Mouse (Mus musculus): ENCODE measurements around the gene Prnp. TPM values are rescaled to one million over a fixed set of nuclear protein-coding genes. Genes with fewer than 3 reads are reported as not detected.

Prnp gene
- polyA plus RNA-seq, 1 experiment from 2014 or later: 20.2 TPM

DNA sequence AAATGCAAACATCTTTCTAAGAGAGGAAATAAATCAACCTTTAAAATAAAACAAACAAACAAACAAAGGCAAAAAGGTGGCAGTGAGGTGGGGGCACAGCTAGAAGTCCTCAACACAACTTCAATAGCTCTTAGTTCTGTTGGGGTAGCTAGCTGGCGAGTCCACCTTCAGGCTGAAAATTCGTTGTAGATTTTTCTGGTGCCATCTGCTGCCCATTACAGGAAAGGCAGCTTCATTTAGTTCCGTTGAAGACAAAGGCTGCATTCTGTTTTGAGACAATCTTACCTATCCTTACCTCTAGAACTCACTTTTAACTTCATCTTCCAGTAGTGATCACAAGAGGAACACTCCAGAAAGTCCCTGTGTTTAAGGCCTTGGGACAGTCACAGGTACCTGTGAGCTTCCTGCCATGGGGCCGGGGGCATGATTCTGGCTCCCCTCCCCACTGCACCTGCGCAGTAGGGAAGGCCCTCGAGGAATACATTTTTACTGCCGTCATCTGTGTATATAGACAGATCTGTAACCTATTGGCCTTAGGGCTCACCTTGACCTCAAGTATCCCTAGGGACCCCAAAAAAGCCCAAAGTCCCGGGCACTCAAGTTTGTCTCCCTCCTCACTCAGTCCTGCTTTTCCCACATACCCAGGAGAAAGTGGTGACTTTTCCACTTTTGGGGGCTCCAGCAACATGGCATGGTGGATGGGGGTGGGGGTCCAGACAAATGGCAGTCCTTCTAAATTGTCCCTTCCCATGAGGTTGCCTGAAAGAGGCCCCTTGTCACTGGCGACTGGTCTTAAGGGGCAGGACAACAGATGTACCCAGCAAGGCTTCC lies 40.3 kb downstream of the Prnp start:
- ATAC-seq (no peak), DNase-seq (no peak)
- peaks cover 19% of the 10 kb centered on the region for H3K27me3 ChIP-seq (ENCODE audit: insufficient read depth, low read length)
- no peaks in the 10 kb centered on the region for H3K36me3 ChIP-seq (replicated peaks; ENCODE audit: insufficient read depth, low read length)
- WGBS (ENCODE audit: insufficient replicate concordance): 45% methylated on average over 9 of the region's 9 CpGs
- TF ChIP-seq CTCF (IDR thresholded peaks at IDR 0.05; ENCODE audit: low read depth) (peak; percentile 73), EP300 (IDR thresholded peaks at IDR 0.05; ENCODE audit: low read depth) (no peak)
- no peak overlapping the region for H3K27ac ChIP-seq (ENCODE audit: low read depth)
- no peak overlapping the region for H3K9ac ChIP-seq (replicated peaks)
- H3K4me2 ChIP-seq (ENCODE audit: low read depth, low read length): no peak overlapping the region
- peaks cover 3% of the 10 kb centered on the region; the same call in 1 of the 2 replicates for H3K4me1 ChIP-seq (ENCODE audit: insufficient read depth)
- H3K4me3 ChIP-seq (ENCODE audit: low read depth, low read length): no peak overlapping the region
- H3K9me3 ChIP-seq (ENCODE audit: low read length): no peaks in the 10 kb centered on the region

GRCm38 (mm10) chr2:131950598-131951095 lies 40.9 kb downstream of the Prnp start, which contains the start of gene Prnd:
Gene Prnd (plus strand): TSS chr2:131950861.
- Histone ChIP-seq H3K36me3 (replicated peaks; ENCODE audit: insufficient read depth, low read length) (no peaks in the 10 kb centered on the region), H3K27me3 (ENCODE audit: insufficient read depth, low read length) (peaks cover 19% of the 10 kb centered on the region), H3K4me3 (ENCODE audit: low read depth, low read length) (no peak within 1 kb of the TSS), H3K27ac (ENCODE audit: low read depth) (no peak within 1 kb of the TSS), H3K4me1 (ENCODE audit: insufficient read depth) (peaks cover 8% of the 10 kb centered on the region; the same call in 1 of the 2 replicates), H3K9me3 (ENCODE audit: low read length) (no peaks in the 10 kb centered on the region), H3K9ac (replicated peaks) (no peak within 1 kb of the TSS), H3K4me2 (ENCODE audit: low read depth, low read length) (no peak within 1 kb of the TSS)
- TF ChIP-seq EP300 (IDR thresholded peaks at IDR 0.05; ENCODE audit: low read depth) (no peak), CTCF (IDR thresholded peaks at IDR 0.05; ENCODE audit: low read depth) (no peak)
- no peak for ATAC-seq
- WGBS (ENCODE audit: insufficient replicate concordance): 7% methylated on average over 11 of the region's 11 CpGs
- no peak for DNase-seq

- peaks cover 19% of the 10 kb centered on the region for H3K27me3 ChIP-seq (ENCODE audit: insufficient read depth, low read length)
- ATAC-seq (no peak), DNase-seq (no peak)
- 55% methylated on average over 2 of the region's 2 CpGs for WGBS (ENCODE audit: insufficient replicate concordance)
- no peaks in the 10 kb centered on the region for H3K36me3 ChIP-seq (replicated peaks; ENCODE audit: insufficient read depth, low read length)
- no peaks in the 10 kb centered on the region for H3K9me3 ChIP-seq (ENCODE audit: low read length)
- H3K4me3 ChIP-seq (ENCODE audit: low read depth, low read length): no peak overlapping the region
- TF ChIP-seq CTCF (IDR thresholded peaks at IDR 0.05; ENCODE audit: low read depth): no peak
- TF ChIP-seq EP300 (IDR thresholded peaks at IDR 0.05; ENCODE audit: low read depth): no peak
- no peak overlapping the region for H3K4me2 ChIP-seq (ENCODE audit: low read depth, low read length)
- H3K9ac ChIP-seq (replicated peaks): no peak overlapping the region
- H3K4me1 ChIP-seq (ENCODE audit: insufficient read depth): peaks cover 8% of the 10 kb centered on the region; the same call in 1 of the 2 replicates
- no peak overlapping the region for H3K27ac ChIP-seq (ENCODE audit: low read depth)
Observed at GRCm38 (mm10) chr2:131952456-131952855, 42.7 kb downstream of the Prnp start.

DNA sequence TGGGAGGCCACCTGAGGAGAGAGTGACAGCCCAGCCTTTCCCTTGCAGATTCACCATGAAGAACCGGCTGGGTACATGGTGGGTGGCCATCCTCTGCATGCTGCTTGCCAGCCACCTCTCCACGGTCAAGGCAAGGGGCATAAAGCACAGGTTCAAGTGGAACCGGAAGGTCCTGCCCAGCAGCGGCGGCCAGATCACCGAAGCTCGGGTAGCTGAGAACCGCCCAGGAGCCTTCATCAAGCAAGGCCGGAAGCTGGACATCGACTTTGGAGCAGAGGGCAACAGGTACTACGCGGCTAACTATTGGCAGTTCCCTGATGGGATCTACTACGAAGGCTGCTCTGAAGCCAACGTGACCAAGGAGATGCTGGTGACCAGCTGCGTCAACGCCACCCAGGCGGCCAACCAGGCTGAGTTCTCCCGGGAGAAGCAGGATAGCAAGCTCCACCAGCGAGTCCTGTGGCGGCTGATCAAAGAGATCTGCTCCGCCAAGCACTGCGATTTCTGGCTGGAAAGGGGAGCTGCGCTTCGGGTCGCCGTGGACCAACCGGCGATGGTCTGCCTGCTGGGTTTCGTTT lies 43.3 kb downstream of the Prnp start:
- peak; percentile 31; the same call in 1 of the 2 replicates for ATAC-seq
- Histone ChIP-seq H3K9ac (replicated peaks) (no peak overlapping the region), H3K27ac (ENCODE audit: low read depth) (no peak overlapping the region), H3K4me3 (ENCODE audit: low read depth, low read length) (no peak overlapping the region), H3K4me1 (ENCODE audit: insufficient read depth) (peaks cover 8% of the 10 kb centered on the region; the same call in 1 of the 2 replicates), H3K4me2 (ENCODE audit: low read depth, low read length) (peak overlapping the region; percentile 40), H3K9me3 (ENCODE audit: low read length) (no peaks in the 10 kb centered on the region), H3K27me3 (ENCODE audit: insufficient read depth, low read length) (peaks cover 19% of the 10 kb centered on the region), H3K36me3 (replicated peaks; ENCODE audit: insufficient read depth, low read length) (no peaks in the 10 kb centered on the region)
- TF ChIP-seq CTCF (IDR thresholded peaks at IDR 0.05; ENCODE audit: low read depth) (no peak), EP300 (IDR thresholded peaks at IDR 0.05; ENCODE audit: low read depth) (no peak)
- WGBS (ENCODE audit: insufficient replicate concordance): 16% methylated on average over 29 of the region's 29 CpGs
- DNase-seq: no peak

DNA sequence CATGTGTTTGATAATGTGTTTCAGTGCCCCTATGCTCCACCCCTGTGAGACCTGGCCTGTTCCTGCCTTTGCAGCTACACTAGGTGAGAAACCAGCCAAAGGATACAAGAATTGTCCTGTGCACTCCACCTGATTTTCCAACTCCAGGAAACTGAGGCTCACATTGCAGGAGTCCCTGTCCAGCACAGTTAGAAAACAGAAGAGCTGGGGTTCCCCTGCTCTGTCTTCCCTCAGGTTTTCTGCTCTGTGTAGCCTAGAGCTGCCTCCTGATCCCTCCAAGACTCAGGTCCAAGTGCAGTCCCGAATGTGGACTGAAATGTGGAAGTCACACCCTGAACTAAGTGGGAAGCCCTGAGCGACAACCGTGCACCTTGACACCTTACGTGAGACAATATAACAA lies 44.0 kb downstream of the Prnp start:
- Histone ChIP-seq H3K27me3 (ENCODE audit: insufficient read depth, low read length) (peaks cover 19% of the 10 kb centered on the region), H3K27ac (ENCODE audit: low read depth) (no peak overlapping the region), H3K36me3 (replicated peaks; ENCODE audit: insufficient read depth, low read length) (no peaks in the 10 kb centered on the region), H3K9ac (replicated peaks) (no peak overlapping the region), H3K4me2 (ENCODE audit: low read depth, low read length) (no peak overlapping the region), H3K9me3 (ENCODE audit: low read length) (no peaks in the 10 kb centered on the region), H3K4me1 (ENCODE audit: insufficient read depth) (peaks cover 8% of the 10 kb centered on the region; the same call in 1 of the 2 replicates), H3K4me3 (ENCODE audit: low read depth, low read length) (no peak overlapping the region)
- 71% methylated on average over 4 of the region's 4 CpGs for WGBS (ENCODE audit: insufficient replicate concordance)
- no peak for TF ChIP-seq EP300 (IDR thresholded peaks at IDR 0.05; ENCODE audit: low read depth)
- TF ChIP-seq CTCF (IDR thresholded peaks at IDR 0.05; ENCODE audit: low read depth): no peak
- no peak for DNase-seq
- no peak for ATAC-seq

GRCm38 (mm10) chr2:131954835-131955234 lies 45.1 kb downstream of the Prnp start:
- H3K4me1 ChIP-seq (ENCODE audit: insufficient read depth): peaks cover 8% of the 10 kb centered on the region; the same call in 1 of the 2 replicates
- WGBS (ENCODE audit: insufficient replicate concordance): 53% methylated on average over 9 of the region's 9 CpGs
- H3K9ac ChIP-seq (replicated peaks): no peak overlapping the region
- H3K27ac ChIP-seq (ENCODE audit: low read depth): no peak overlapping the region
- no peaks in the 10 kb centered on the region for H3K9me3 ChIP-seq (ENCODE audit: low read length)
- H3K4me2 ChIP-seq (ENCODE audit: low read depth, low read length): peak overlapping the region; percentile 68
- H3K4me3 ChIP-seq (ENCODE audit: low read depth, low read length): peak overlapping the region; percentile 14; the same call in 1 of the 2 replicates
- DNase-seq: no peak
- H3K36me3 ChIP-seq (replicated peaks; ENCODE audit: insufficient read depth, low read length): no peaks in the 10 kb centered on the region
- peaks cover 19% of the 10 kb centered on the region for H3K27me3 ChIP-seq (ENCODE audit: insufficient read depth, low read length)
- TF ChIP-seq EP300 (IDR thresholded peaks at IDR 0.05; ENCODE audit: low read depth) (no peak), CTCF (IDR thresholded peaks at IDR 0.05; ENCODE audit: low read depth) (no peak)
- ATAC-seq: 0 out of 2 replicates have a peak, but pooled peaks have one; percentile 44
